Mouse (Mus musculus) midbrain, postnatal 0 days (tissue): ENCODE data around the gene Mfsd11. TPM values are rescaled to one million over a fixed set of nuclear protein-coding genes. Genes with fewer than 3 reads are reported as not detected.

Experiments used
- ATAC-seq: fragments of 200-750 bp; cut with Nextera tagmentation; 2 replicates; pipeline ENCODE4 v1.8.0; 2017; ENCODE audit warnings: moderate number of reproducible peaks, mild to moderate bottlenecking, moderate TSS enrichment, moderate library complexity; ENCODE audit not compliant: low FRiP score
- DNase-seq: peaks from one replicate; pipeline ENCODE4 v3.0.0-alpha.2; 2015; ENCODE audit warnings: low spot score
- H3K27ac ChIP-seq: fragments of 300-500 bp; sonication (generic); 2 replicates; pipeline ENCODE4 v1.5.1; 2014; ENCODE audit warnings: low read depth, mild to moderate bottlenecking, low read length, mixed read lengths
- H3K27me3 ChIP-seq: fragments of 300-500 bp; sonication (generic); 2 replicates; pipeline ENCODE4 v1.6.1; 2014; ENCODE audit warnings: low read length, control low read depth, mixed read lengths; ENCODE audit not compliant: insufficient read depth
- H3K36me3 ChIP-seq: fragments of 300-500 bp; sonication (generic); 2 replicates; pipeline ENCODE4 v1.6.1; 2014; ENCODE audit warnings: low read length, control low read depth, mixed read lengths; ENCODE audit not compliant: insufficient read depth
- H3K4me1 ChIP-seq: fragments of 300-500 bp; sonication (generic); 2 replicates; pipeline ENCODE4 v1.6.1; 2014; ENCODE audit warnings: mild to moderate bottlenecking, control low read depth, antibody characterized with exemption, low read length, mixed read lengths; ENCODE audit not compliant: insufficient read depth
- H3K4me2 ChIP-seq: fragments of 300-500 bp; sonication (generic); 2 replicates; pipeline ENCODE4 v1.6.1; 2014; ENCODE audit warnings: low read depth, mild to moderate bottlenecking, low read length, mixed read lengths; ENCODE audit not compliant: poor library complexity, severe bottlenecking
- H3K4me3 ChIP-seq: fragments of 300-500 bp; sonication (generic); 2 replicates; pipeline ENCODE4 v1.5.1; 2014; ENCODE audit warnings: low read depth, mild to moderate bottlenecking, low read length, moderate library complexity
- H3K9ac ChIP-seq: fragments of 300-500 bp; sonication (generic); replicated peaks from 2 replicates; pipeline ENCODE4 v1.6.1; 2014; ENCODE audit warnings: mild to moderate bottlenecking, low read length, moderate library complexity, mixed read lengths; ENCODE audit not compliant: poor library complexity, severe bottlenecking
- H3K9me3 ChIP-seq: fragments of 300-500 bp; sonication (generic); 2 replicates; pipeline ENCODE4 v1.6.1; 2016; ENCODE audit warnings: low read length, control low read depth
- CTCF ChIP-seq: IDR thresholded peaks from 2 replicates; pipeline ENCODE4 v1.5.1; 2016; ENCODE audit warnings: antibody characterized with exemption, mild to moderate bottlenecking
- WGBS: fragments of 180-500 bp; shearing (Covaris S2); extraction: QIAGEN DNeasy Blood & Tissue Kit; methylation state at CpG from one replicate; pipeline ENCODE4 v1.1.7; 2014; 5-methylcytosine and 5-hydroxymethylcytosine counted together
- polyA plus RNA-seq: library from polyadenylated mRNA; unstranded; fragments of >200 nt; fragmentation: Nextera tagmentation; extraction: Ambion mirVana; gene quantifications from 2 replicates; pipeline ENCODE4 v1.2.1, GENCODE M21; 2015
- total RNA-seq: library from RNA; depleted of rRNA; stranded (reverse); fragments of >200 nt; gene quantifications from 2 replicates; pipeline ENCODE4 v1.2.3, GENCODE M21; 2014; rRNA removed

Mfsd11 gene
- total RNA-seq: 36.0 and 57.0 TPM in 2 replicates
- polyA plus RNA-seq: 54.8 and 64.1 TPM in 2 replicates

DNA sequence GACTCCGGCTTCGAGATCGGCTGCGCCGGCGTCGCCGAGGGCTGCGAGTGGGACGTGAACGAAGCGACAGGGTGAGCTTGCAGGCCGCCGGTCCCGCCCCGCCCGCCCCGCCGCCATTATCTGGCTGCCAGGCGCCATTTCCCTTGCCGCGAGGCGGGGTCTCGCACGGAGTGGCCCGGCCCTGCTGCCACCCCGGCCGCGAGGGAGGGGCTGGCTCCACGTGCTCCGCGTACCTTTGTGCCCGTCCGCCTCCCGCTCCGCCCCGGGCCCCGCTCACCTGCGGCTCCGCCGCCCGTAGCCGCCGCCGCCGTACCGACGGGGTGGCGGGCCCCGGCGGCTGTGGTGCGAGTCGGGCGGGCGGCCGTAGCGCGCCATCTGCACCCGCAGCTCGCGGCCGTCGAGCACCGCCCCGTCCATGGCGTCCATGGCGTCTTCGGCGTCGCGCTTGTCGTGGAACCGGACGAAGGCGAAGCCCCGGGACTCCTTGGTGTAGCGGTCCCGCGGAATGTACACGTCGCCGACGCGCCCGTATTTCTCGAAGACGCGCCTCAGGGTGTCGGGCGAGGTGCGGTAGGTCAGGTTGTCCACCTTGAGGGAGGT, at the start of gene Mfsd11:
Mfsd11 (plus strand) TSS at position 150 of the 600 bp plus-strand sequence.
- H3K4me1 ChIP-seq: peaks cover 11% of the 10 kb centered on the region; the same call in 1 of the 2 replicates
- peaks cover 11% of the 10 kb centered on the region; the same call in 1 of the 2 replicates for H3K36me3 ChIP-seq
- DNase-seq (peak; percentile 73), ATAC-seq (peak; percentile 50)
- peak within 1 kb of the TSS; percentile 91 for H3K9ac ChIP-seq
- under 1% methylated on average over 71 of the region's 91 CpGs for WGBS
- TF ChIP-seq CTCF: no peak
- no peaks in the 10 kb centered on the region for H3K27me3 ChIP-seq
- peak within 1 kb of the TSS; percentile 51 for H3K4me2 ChIP-seq
- peak within 1 kb of the TSS; percentile 98 for H3K27ac ChIP-seq
- H3K9me3 ChIP-seq: no peaks in the 10 kb centered on the region
- H3K4me3 ChIP-seq: peak within 1 kb of the TSS; percentile 73

DNA sequence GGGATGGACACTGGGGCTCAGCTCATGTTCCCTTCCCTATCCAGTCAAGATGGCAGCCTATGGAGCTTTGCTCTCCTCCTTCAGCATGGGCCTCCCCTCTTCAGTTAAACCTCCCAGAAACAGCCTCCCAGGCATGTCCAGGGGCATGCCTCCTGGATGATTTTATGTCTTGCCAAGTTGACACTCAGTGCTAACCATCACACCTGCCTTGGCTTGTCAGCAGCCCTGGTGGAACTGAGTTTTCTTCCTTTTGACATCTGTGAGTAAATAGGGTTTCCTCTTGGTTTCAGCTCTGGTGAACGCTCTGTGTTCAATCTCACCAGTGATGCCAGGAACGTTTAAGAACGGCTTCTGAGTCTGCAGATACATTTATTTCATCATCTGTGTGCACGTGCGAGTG, 49.5 kb upstream of the Mfsd11 start:
- no peak for DNase-seq
- Histone ChIP-seq H3K36me3 (no peaks in the 10 kb centered on the region), H3K27me3 (no peaks in the 10 kb centered on the region), H3K27ac (no peak overlapping the region), H3K9me3 (no peaks in the 10 kb centered on the region), H3K4me1 (no peaks in the 10 kb centered on the region), H3K4me2 (no peak overlapping the region), H3K9ac (no peak overlapping the region), H3K4me3 (no peak overlapping the region)
- WGBS: 90% methylated on average over 5 of the region's 5 CpGs
- ATAC-seq: no peak
- no peak for TF ChIP-seq CTCF

DNA sequence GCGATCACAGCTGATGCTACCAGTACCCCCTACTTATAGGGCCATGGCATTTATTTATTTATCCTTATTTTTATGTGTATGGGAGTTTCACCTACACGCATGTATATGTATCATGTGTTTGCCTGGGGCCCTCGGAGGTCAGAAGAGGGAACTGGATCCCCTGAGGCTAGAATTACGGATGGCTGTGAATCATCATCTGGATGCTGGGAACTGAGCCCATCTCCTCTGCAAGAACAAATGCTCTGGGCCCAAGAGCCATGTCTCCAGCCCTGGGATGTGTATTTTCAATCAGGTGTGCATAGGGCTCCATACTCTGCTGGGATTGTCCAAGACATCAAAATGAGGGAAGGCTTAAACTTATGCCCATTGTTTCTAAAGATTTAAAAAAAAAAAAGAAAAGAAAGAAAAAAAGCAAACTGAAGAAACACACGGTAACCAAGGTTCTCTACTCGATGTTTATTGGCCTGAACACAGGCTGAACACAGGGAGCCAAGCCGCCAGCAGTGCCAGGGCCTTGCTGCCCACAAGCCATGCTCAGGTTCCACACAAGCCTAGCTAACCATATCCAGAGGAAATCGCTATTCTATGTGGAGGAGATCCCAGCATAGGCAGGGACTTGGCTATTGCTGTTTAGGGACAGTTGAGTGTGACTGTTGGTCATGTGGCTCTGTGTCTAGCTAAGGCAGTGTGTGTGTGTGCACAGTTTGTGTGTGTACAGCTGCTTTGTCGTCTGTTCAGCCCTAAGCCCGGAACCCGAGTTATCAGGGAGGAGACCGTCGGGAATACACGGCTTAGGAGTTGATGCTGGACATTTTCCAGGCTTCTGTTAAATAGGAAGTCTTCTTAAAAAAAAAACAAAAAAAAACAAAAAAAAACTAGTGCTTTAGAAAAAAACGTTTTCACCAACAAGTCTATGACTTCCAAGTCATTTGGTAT, 45.8 kb upstream of the Mfsd11 start:
- Histone ChIP-seq H3K4me1 (peaks cover 10% of the 10 kb centered on the region; the same call in 1 of the 2 replicates), H3K27me3 (no peaks in the 10 kb centered on the region), H3K36me3 (no peaks in the 10 kb centered on the region), H3K4me3 (no peak overlapping the region), H3K27ac (no peak overlapping the region), H3K9me3 (no peaks in the 10 kb centered on the region), H3K4me2 (no peak overlapping the region), H3K9ac (no peak overlapping the region)
- DNase-seq (no peak), ATAC-seq (no peak)
- no peak for TF ChIP-seq CTCF
- 71% methylated on average over 15 of the region's 15 CpGs for WGBS

DNA sequence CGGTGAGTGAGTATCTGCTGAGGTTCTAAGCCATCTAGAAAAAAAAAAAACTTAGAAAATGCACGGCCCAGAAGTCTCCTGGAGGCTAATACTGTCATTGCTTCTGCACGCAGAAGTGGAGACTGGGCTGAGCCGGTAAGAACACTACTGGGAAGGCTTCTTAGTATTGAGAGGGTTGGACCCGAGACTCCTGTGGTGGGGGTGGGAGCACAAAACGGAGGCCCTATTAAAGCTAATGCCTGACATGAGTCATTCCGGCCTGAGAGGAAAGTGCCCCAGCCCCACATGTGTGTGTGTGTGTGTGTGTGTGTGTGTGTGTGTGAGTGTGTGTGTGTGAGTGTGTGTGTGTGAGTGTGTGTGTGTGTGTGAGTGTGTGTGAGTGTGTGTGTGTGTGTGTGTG, 45.1 kb upstream of the Mfsd11 start:
- WGBS: 50% methylated on average over 7 of the region's 7 CpGs
- Histone ChIP-seq H3K36me3 (no peaks in the 10 kb centered on the region), H3K4me3 (no peak overlapping the region), H3K4me2 (no peak overlapping the region), H3K4me1 (peaks cover 10% of the 10 kb centered on the region; the same call in 1 of the 2 replicates), H3K27me3 (no peaks in the 10 kb centered on the region), H3K9me3 (no peaks in the 10 kb centered on the region), H3K9ac (no peak overlapping the region), H3K27ac (no peak overlapping the region)
- ATAC-seq (no peak), DNase-seq (no peak)
- no peak for TF ChIP-seq CTCF

DNA sequence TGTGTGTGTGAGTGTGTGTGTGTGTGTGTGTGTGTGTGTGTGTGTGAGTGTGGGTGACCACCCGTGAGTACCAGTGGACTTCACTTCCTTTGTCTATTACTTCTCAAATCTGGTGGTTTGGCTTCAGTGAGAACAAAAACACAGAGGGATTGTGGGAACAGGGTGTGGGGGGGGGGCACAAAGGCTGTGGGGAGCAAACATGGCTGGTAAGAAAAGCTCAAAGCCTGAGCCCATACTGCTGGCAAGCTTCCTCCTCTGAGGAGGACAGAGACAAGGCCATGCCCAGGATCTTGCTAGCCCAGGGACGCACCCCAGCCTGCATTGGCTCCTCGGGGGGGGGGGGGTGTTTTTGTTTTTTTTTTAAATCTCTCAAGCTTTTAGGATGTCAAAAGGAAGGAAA, 44.7 kb upstream of the Mfsd11 start:
- no peak overlapping the region for H3K4me2 ChIP-seq
- H3K9ac ChIP-seq: no peak overlapping the region
- TF ChIP-seq CTCF: no peak
- DNase-seq: no peak
- H3K4me3 ChIP-seq: no peak overlapping the region
- peaks cover 11% of the 10 kb centered on the region; the same call in 1 of the 2 replicates for H3K4me1 ChIP-seq
- peak overlapping the region; percentile 38; the same call in 1 of the 2 replicates for H3K27ac ChIP-seq
- H3K9me3 ChIP-seq: no peaks in the 10 kb centered on the region
- no peak for ATAC-seq
- 48% methylated on average over 3 of the region's 3 CpGs for WGBS
- H3K27me3 ChIP-seq: no peaks in the 10 kb centered on the region
- H3K36me3 ChIP-seq: no peaks in the 10 kb centered on the region
